Mouse (Mus musculus): Measurements from ENCODE around the gene Fxr2.

DNA sequence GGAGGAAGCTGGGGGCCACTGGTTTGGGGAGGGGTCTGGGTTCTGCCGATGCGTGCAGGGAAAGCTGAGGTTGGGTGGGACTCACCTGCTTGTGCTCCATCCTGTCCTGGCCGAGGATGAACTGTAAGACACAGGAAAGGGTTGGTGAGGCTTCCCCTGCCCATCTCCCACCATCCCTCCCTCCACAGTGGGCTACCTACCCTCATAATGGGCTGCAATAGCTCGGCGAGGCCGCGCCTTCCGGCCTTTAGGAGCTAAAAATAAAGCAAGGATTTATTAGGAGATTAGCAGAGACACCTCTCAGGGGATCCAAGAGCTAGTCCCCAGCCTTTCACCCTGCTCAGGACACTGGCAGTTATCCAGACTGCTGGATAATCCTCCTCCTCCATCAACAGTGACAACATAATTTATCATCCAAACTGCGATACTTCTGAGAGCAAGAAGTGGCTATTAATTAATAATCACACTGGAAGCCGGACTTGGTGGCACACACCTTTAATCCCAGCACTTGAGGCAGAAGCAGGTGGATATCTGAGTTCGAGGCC lies 60.7 kb downstream of the Fxr2 start:
- TF ChIP-seq CTCF (IDR thresholded peaks at IDR 0.05; ENCODE audit: extremely low read depth, insufficient read depth, low read length) (no peak), POLR2A (IDR thresholded peaks at IDR 0.05; ENCODE audit: extremely low read depth, insufficient read depth, low read length) (no peak)

All from cortical plate, adult 2 months (tissue).